Mouse (Mus musculus) limb, embryonic 14.5 days (tissue): ENCODE results near the gene Ednrb. TPM values are rescaled to one million over a fixed set of nuclear protein-coding genes. Genes with fewer than 3 reads are reported as not detected.

Experiments used
- ATAC-seq: fragments of 200-750 bp; cut with Nextera tagmentation; 2 replicates; pipeline ENCODE4 v1.8.0; 2017; ENCODE audit warnings: low read depth, moderate number of reproducible peaks, moderate TSS enrichment; ENCODE audit not compliant: low FRiP score
- DNase-seq: peaks from one replicate; pipeline ENCODE4 v3.0.0-alpha.2; 2015; ENCODE audit warnings: low spot score
- H3K27ac ChIP-seq: fragments of 300-500 bp; sonication (generic); replicated peaks from 2 replicates; pipeline ENCODE4 v1.5.1; 2014; ENCODE audit warnings: low read depth, mild to moderate bottlenecking, low read length, moderate library complexity, mixed read lengths
- H3K27me3 ChIP-seq: fragments of 300-500 bp; sonication (generic); 2 replicates; pipeline ENCODE4 v1.6.1; 2014; ENCODE audit warnings: low read length, mixed read lengths; ENCODE audit not compliant: control insufficient read depth, insufficient read depth
- H3K36me3 ChIP-seq: fragments of 300-500 bp; sonication (generic); 2 replicates; pipeline ENCODE4 v1.6.1; 2014; ENCODE audit warnings: mild to moderate bottlenecking, low read length, moderate library complexity, mixed read lengths; ENCODE audit not compliant: control insufficient read depth, insufficient read depth
- H3K4me1 ChIP-seq: fragments of 300-500 bp; sonication (generic); 2 replicates; pipeline ENCODE4 v1.6.1; 2014; ENCODE audit warnings: antibody characterized with exemption, low read length, mixed read lengths; ENCODE audit not compliant: control insufficient read depth, insufficient read depth
- H3K4me2 ChIP-seq: fragments of 300-500 bp; sonication (generic); replicated peaks from 2 replicates; pipeline ENCODE4 v1.6.1; 2014; ENCODE audit warnings: low read depth, mild to moderate bottlenecking, low read length, moderate library complexity; ENCODE audit not compliant: severe bottlenecking
- H3K4me3 ChIP-seq: fragments of 300-500 bp; sonication (generic); replicated peaks from 2 replicates; pipeline ENCODE4 v1.5.1; 2014; ENCODE audit warnings: low read length
- H3K9ac ChIP-seq: fragments of 300-500 bp; sonication (generic); 2 replicates; pipeline ENCODE4 v1.6.1; 2014; ENCODE audit warnings: mild to moderate bottlenecking, low read depth, low read length, moderate library complexity; ENCODE audit not compliant: severe bottlenecking
- H3K9me3 ChIP-seq: fragments of 300-500 bp; sonication (generic); 2 replicates; pipeline ENCODE4 v1.6.1; 2016; ENCODE audit warnings: low read length; ENCODE audit not compliant: control insufficient read depth
- POLR2A ChIP-seq: fragments of 200-500 bp; IDR thresholded peaks from 2 replicates; pipeline ENCODE4 v1.8.0; 2012; ENCODE audit warnings: inconsistent platforms, mild to moderate bottlenecking, moderate library complexity, borderline replicate concordance; ENCODE audit not compliant: insufficient read depth, insufficient read length; ENCODE audit errors: extremely low read depth
- WGBS: fragments of 180-500 bp; shearing (Covaris S2); extraction: QIAGEN DNeasy Blood & Tissue Kit; methylation state at CpG from one replicate; pipeline ENCODE4 v1.1.7; 2014; 5-methylcytosine and 5-hydroxymethylcytosine counted together
- polyA plus RNA-seq, 2 experiments: library from polyadenylated mRNA; depleted of rRNA in 1 of 2; stranded (reverse) in 1 of 2; unstranded in 1 of 2; fragments of >200 nt; fragmentation: Nextera tagmentation in 1 of 2; extraction: Ambion mirVana in 1 of 2; gene quantifications; 2 replicates each; pipeline versions ENCODE4 v1.2.1 to v1.2.3; 2012 to 2014

Gene Ednrb
- polyA plus RNA-seq, 2 experiments = 10.1 to 26.7 TPM

- peaks cover 9% of the 10 kb centered on the region; the same call in 1 of the 2 replicates for H3K4me1 ChIP-seq
- H3K27ac ChIP-seq = no peak overlapping the region
- no peak for TF ChIP-seq POLR2A
- no peak overlapping the region for H3K9ac ChIP-seq
- H3K36me3 ChIP-seq = no peaks in the 10 kb centered on the region
- no peak overlapping the region for H3K4me2 ChIP-seq
- 9% methylated on average over 7 of the region's 7 CpGs for WGBS
- no peak for ATAC-seq
- H3K9me3 ChIP-seq = no peaks in the 10 kb centered on the region
- DNase-seq = no peak
- H3K27me3 ChIP-seq = no peaks in the 10 kb centered on the region
- no peak overlapping the region for H3K4me3 ChIP-seq
These were observed 20.7 kb downstream of the Ednrb start for GRCm38 (mm10) chr14:103823501-103823900.

DNA sequence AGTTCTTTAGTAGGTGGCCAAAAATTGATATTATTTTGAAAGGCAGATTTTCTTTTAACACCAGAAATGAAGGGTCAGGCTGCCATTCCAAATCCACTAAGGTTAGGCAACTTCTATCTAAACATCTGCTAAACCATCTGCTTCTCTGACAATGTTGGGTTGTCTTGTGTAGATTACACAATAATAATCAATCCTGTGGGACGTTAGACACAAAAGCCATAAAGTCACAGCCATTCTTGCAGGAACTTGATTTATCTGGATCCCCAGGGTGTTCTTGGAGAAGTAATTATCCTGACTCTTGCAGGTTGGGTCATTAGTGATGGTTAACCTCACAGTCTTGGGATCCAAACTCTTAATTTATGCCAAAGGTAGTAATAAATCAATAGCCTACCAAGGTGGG, 21.6 kb downstream of the Ednrb start:
- no peak for TF ChIP-seq POLR2A
- Histone ChIP-seq H3K9me3 (no peaks in the 10 kb centered on the region), H3K4me3 (no peak overlapping the region), H3K27me3 (no peaks in the 10 kb centered on the region), H3K27ac (no peak overlapping the region), H3K9ac (no peak overlapping the region), H3K4me2 (no peak overlapping the region), H3K4me1 (peaks cover 9% of the 10 kb centered on the region; the same call in 1 of the 2 replicates), H3K36me3 (no peaks in the 10 kb centered on the region)
- ATAC-seq (no peak), DNase-seq (no peak)
- 8% methylated on average over 1 of the region's 1 CpGs for WGBS

GRCm38 (mm10) chr14:103816637-103817308, 27.4 kb downstream of the Ednrb start:
- no peak for TF ChIP-seq POLR2A
- ATAC-seq (no peak), DNase-seq (peak; percentile 27)
- 41% methylated on average over 25 of the region's 25 CpGs for WGBS
- Histone ChIP-seq H3K4me1 (peaks cover 3% of the 10 kb centered on the region; the same call in 1 of the 2 replicates), H3K27ac (no peak overlapping the region), H3K27me3 (no peaks in the 10 kb centered on the region), H3K4me2 (peak overlapping the region; percentile 42), H3K36me3 (no peaks in the 10 kb centered on the region), H3K4me3 (peak overlapping the region; percentile 20; the same call in 1 of the 2 replicates), H3K9ac (peak overlapping the region; percentile 35), H3K9me3 (no peaks in the 10 kb centered on the region)

DNA sequence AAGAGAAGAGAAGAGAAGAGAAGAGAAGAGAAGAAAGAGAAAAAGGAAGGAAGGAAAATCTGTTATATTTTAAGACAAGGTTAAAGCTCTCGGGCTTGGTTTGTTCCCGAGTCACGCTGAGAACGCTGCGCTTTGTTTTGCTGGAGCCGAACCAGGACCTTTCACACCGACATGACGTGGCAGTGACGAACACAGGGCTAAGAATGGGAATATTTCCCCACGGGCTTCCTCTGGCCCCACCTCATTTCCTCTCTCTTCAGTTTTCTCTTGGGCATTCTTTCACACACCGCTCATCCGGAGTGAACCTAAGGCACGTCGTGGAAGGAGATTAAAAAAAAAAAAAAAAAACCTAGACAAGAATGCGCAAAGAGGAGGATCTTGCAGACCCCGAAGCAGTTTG, 28.7 kb downstream of the Ednrb start:
- ATAC-seq = no peak
- no peaks in the 10 kb centered on the region for H3K36me3 ChIP-seq
- peak overlapping the region; percentile 17; the same call in 1 of the 2 replicates for H3K4me2 ChIP-seq
- no peaks in the 10 kb centered on the region for H3K27me3 ChIP-seq
- H3K4me1 ChIP-seq = peaks cover 3% of the 10 kb centered on the region; the same call in 1 of the 2 replicates
- H3K4me3 ChIP-seq = no peak overlapping the region
- H3K9me3 ChIP-seq = no peaks in the 10 kb centered on the region
- no peak overlapping the region for H3K9ac ChIP-seq
- no peak overlapping the region for H3K27ac ChIP-seq
- TF ChIP-seq POLR2A = no peak
- DNase-seq = no peak
- WGBS = 62% methylated on average over 16 of the region's 16 CpGs

DNA sequence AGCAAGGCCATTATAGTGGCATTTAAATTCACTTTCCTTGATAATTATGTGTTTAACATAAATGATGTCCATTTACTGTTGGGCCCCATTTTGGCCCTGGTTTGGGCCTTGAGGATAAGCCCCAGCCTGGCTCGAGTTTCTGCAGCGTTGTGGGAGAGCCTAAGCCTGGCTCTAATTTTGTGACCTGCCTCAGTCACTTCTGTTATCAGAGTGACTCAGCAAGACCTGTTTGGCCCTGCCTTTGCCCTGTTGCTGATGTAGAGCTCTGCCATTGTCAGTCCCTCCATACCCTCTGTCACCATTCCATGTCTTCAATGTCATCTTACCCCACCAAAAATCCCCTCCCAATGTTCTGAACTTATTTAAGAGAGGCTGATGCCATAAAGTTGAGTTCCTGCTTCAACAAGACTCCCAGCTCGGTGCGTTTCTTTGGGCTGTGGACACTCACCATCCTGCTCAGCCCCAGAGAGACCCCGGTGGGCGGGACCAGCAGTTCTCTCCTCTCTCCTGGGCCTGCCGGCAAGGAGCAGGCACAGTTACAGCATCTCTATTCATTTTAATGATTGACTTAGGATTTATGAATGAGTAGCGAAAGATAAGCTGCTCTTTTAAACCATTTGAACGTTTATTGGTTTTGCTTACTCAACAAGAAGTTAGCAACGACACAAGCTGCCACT, 30.0 kb downstream of the Ednrb start:
- TF ChIP-seq POLR2A = no peak
- Histone ChIP-seq H3K4me3 (no peak overlapping the region), H3K27me3 (no peaks in the 10 kb centered on the region), H3K4me1 (peaks cover 3% of the 10 kb centered on the region; the same call in 1 of the 2 replicates), H3K4me2 (no peak overlapping the region), H3K36me3 (no peaks in the 10 kb centered on the region), H3K9me3 (no peaks in the 10 kb centered on the region), H3K27ac (no peak overlapping the region), H3K9ac (no peak overlapping the region)
- no peak for ATAC-seq
- WGBS = 64% methylated on average over 10 of the region's 10 CpGs
- no peak for DNase-seq
